Mouse (Mus musculus) midbrain, embryonic 15.5 days (tissue): ENCODE results near the gene Kif6. TPM values are rescaled to one million over a fixed set of nuclear protein-coding genes. Genes with fewer than 3 reads are reported as not detected.

Experiments used
- ATAC-seq: fragments of 200-750 bp; cut with Nextera tagmentation; replicated peaks from 2 replicates; pipeline ENCODE4 v1.8.0; 2017; ENCODE audit warnings: moderate TSS enrichment
- H3K27ac ChIP-seq: fragments of 300-500 bp; sonication (generic); 2 replicates; pipeline ENCODE4 v1.5.1; 2015; ENCODE audit warnings: mild to moderate bottlenecking, inconsistent platforms
- H3K27me3 ChIP-seq: fragments of 300-500 bp; sonication (generic); replicated peaks from 2 replicates; pipeline ENCODE4 v1.6.1; 2015; ENCODE audit warnings: inconsistent platforms
- H3K36me3 ChIP-seq: fragments of 300-500 bp; sonication (generic); replicated peaks from 2 replicates; pipeline ENCODE4 v1.6.1; 2015; ENCODE audit warnings: inconsistent platforms
- H3K4me1 ChIP-seq: fragments of 300-500 bp; sonication (generic); 2 replicates; pipeline ENCODE4 v1.6.1; 2015; ENCODE audit warnings: inconsistent platforms
- H3K4me2 ChIP-seq: fragments of 300-500 bp; sonication (generic); 2 replicates; pipeline ENCODE4 v1.6.1; 2015; ENCODE audit warnings: inconsistent platforms, mild to moderate bottlenecking, moderate library complexity
- H3K4me3 ChIP-seq: fragments of 300-500 bp; sonication (generic); 2 replicates; pipeline ENCODE4 v1.5.1; 2015; ENCODE audit warnings: mild to moderate bottlenecking, inconsistent platforms
- H3K9ac ChIP-seq: fragments of 300-500 bp; sonication (generic); 2 replicates; pipeline ENCODE4 v1.6.1; 2015; ENCODE audit warnings: mild to moderate bottlenecking, inconsistent platforms
- H3K9me3 ChIP-seq: fragments of 300-500 bp; sonication (generic); 2 replicates; pipeline ENCODE4 v1.6.1; 2016; ENCODE audit warnings: inconsistent platforms
- WGBS: fragments of 180-500 bp; shearing (Covaris S2); methylation state at CpG from one replicate; pipeline ENCODE4 v1.1.7; 2015; ENCODE audit warnings: mixed read lengths; 5-methylcytosine and 5-hydroxymethylcytosine counted together
- polyA plus RNA-seq: library from polyadenylated mRNA; unstranded; fragments of >200 nt; fragmentation: Nextera tagmentation; extraction: Ambion mirVana; gene quantifications from 2 replicates; pipeline ENCODE4 v1.2.1, GENCODE M21; 2015

The Kif6 gene
- polyA plus RNA-seq, 1 experiment from 2014 or later: 2.8 TPM

- 78% methylated on average over 5 of the region's 5 CpGs for WGBS
- H3K4me3 ChIP-seq: no peak overlapping the region
- no peak overlapping the region for H3K27ac ChIP-seq
- no peak for ATAC-seq
- H3K9ac ChIP-seq: no peak overlapping the region
- no peak overlapping the region for H3K4me2 ChIP-seq
- H3K9me3 ChIP-seq: no peaks in the 10 kb centered on the region
- H3K4me1 ChIP-seq: 0 out of 2 replicates have a peak, but pooled peaks cover 3% of the 10 kb centered on the region
- H3K36me3 ChIP-seq: no peaks in the 10 kb centered on the region
- no peaks in the 10 kb centered on the region for H3K27me3 ChIP-seq
Observed at GRCm38 (mm10) chr17:49741927-49742326, 127.0 kb downstream of the Kif6 start.

- ATAC-seq: peak; percentile 62; the same call in 1 of the 2 replicates
- WGBS: 24% methylated on average over 14 of the region's 14 CpGs
- Histone ChIP-seq H3K4me3 (no peak overlapping the region), H3K27ac (peak overlapping the region; percentile 7; the same call in 1 of the 2 replicates), H3K4me1 (0 out of 2 replicates have a peak, but pooled peaks cover 3% of the 10 kb centered on the region), H3K4me2 (no peak overlapping the region), H3K9me3 (no peaks in the 10 kb centered on the region), H3K27me3 (no peaks in the 10 kb centered on the region), H3K36me3 (no peaks in the 10 kb centered on the region), H3K9ac (no peak overlapping the region)
Observed at GRCm38 (mm10) chr17:49743580-49744463, 128.9 kb downstream of the Kif6 start.

GRCm38 (mm10) chr17:49750889-49751324, 136.0 kb downstream of the Kif6 start:
- Histone ChIP-seq H3K4me2 (no peak overlapping the region), H3K27me3 (no peaks in the 10 kb centered on the region), H3K9ac (no peak overlapping the region), H3K27ac (no peak overlapping the region), H3K4me3 (no peak overlapping the region), H3K9me3 (no peaks in the 10 kb centered on the region), H3K4me1 (no peaks in the 10 kb centered on the region), H3K36me3 (no peaks in the 10 kb centered on the region)
- ATAC-seq: no peak
- WGBS: 75% methylated on average over 6 of the region's 6 CpGs

GRCm38 (mm10) chr17:49753874-49754273, 138.9 kb downstream of the Kif6 start:
- Histone ChIP-seq H3K27ac (no peak overlapping the region), H3K27me3 (no peaks in the 10 kb centered on the region), H3K4me2 (no peak overlapping the region), H3K4me1 (no peaks in the 10 kb centered on the region), H3K9ac (no peak overlapping the region), H3K36me3 (no peaks in the 10 kb centered on the region), H3K4me3 (no peak overlapping the region), H3K9me3 (no peaks in the 10 kb centered on the region)
- no peak for ATAC-seq
- whole genome bisulfite sequencing: 95% methylated on average over 7 of the region's 7 CpGs

- no peak overlapping the region for H3K9ac ChIP-seq
- WGBS: 86% methylated on average over 19 of the region's 19 CpGs
- ATAC-seq: no peak
Observed at GRCm38 (mm10) chr17:49756862-49757261, 141.9 kb downstream of the Kif6 start.

GRCm38 (mm10) chr17:49759047-49759446, 144.1 kb downstream of the Kif6 start:
- Histone ChIP-seq H3K9ac (no peak overlapping the region), H3K4me3 (no peak overlapping the region), H3K4me2 (no peak overlapping the region), H3K4me1 (no peaks in the 10 kb centered on the region), H3K9me3 (no peaks in the 10 kb centered on the region), H3K27ac (no peak overlapping the region), H3K27me3 (no peaks in the 10 kb centered on the region), H3K36me3 (no peaks in the 10 kb centered on the region)
- ATAC-seq: no peak
- WGBS: 79% methylated on average over 4 of the region's 4 CpGs

More at GRCm38 (mm10) chr17:49756862-49757261, 141.9 kb downstream of the Kif6 start:
- Histone ChIP-seq H3K27me3 (no peaks in the 10 kb centered on the region), H3K9me3 (no peaks in the 10 kb centered on the region), H3K4me3 (no peak overlapping the region), H3K4me2 (no peak overlapping the region), H3K27ac (no peak overlapping the region), H3K4me1 (no peaks in the 10 kb centered on the region), H3K36me3 (no peaks in the 10 kb centered on the region)

GRCm38 (mm10) chr17:49761260-49761659, 146.3 kb downstream of the Kif6 start:
- H3K9ac ChIP-seq: no peak overlapping the region
- 74% methylated on average over 11 of the region's 11 CpGs for WGBS
- no peak for ATAC-seq
- no peak overlapping the region for H3K4me3 ChIP-seq
- no peaks in the 10 kb centered on the region for H3K27me3 ChIP-seq
- no peak overlapping the region for H3K27ac ChIP-seq
- no peaks in the 10 kb centered on the region for H3K36me3 ChIP-seq
- H3K9me3 ChIP-seq: no peaks in the 10 kb centered on the region
- no peak overlapping the region for H3K4me2 ChIP-seq
- no peaks in the 10 kb centered on the region for H3K4me1 ChIP-seq

GRCm38 (mm10) chr17:49761838-49762237, 146.9 kb downstream of the Kif6 start:
- ATAC-seq: no peak

GRCm38 (mm10) chr17:49764963-49765362, 150.0 kb downstream of the Kif6 start:
- no peak overlapping the region for H3K27ac ChIP-seq
- 68% methylated on average over 6 of the region's 6 CpGs for WGBS
- ATAC-seq: no peak
- H3K36me3 ChIP-seq: no peaks in the 10 kb centered on the region
- H3K4me1 ChIP-seq: peaks cover 12% of the 10 kb centered on the region
- H3K9ac ChIP-seq: no peak overlapping the region
- no peaks in the 10 kb centered on the region for H3K27me3 ChIP-seq
- no peak overlapping the region for H3K4me2 ChIP-seq
- no peaks in the 10 kb centered on the region for H3K9me3 ChIP-seq
- H3K4me3 ChIP-seq: no peak overlapping the region

More at GRCm38 (mm10) chr17:49761838-49762237, 146.9 kb downstream of the Kif6 start:
- H3K36me3 ChIP-seq: no peaks in the 10 kb centered on the region
- H3K4me3 ChIP-seq: no peak overlapping the region
- no peak overlapping the region for H3K4me2 ChIP-seq
- no peak overlapping the region for H3K9ac ChIP-seq
- H3K4me1 ChIP-seq: no peaks in the 10 kb centered on the region
- WGBS: 79% methylated on average over 8 of the region's 8 CpGs
- H3K27ac ChIP-seq: no peak overlapping the region
- no peaks in the 10 kb centered on the region for H3K27me3 ChIP-seq
- H3K9me3 ChIP-seq: no peaks in the 10 kb centered on the region

- WGBS: 24% methylated on average over 10 of the region's 10 CpGs
- Histone ChIP-seq H3K9me3 (no peaks in the 10 kb centered on the region), H3K27me3 (no peaks in the 10 kb centered on the region), H3K4me3 (no peak overlapping the region), H3K27ac (no peak overlapping the region), H3K4me1 (peaks cover 12% of the 10 kb centered on the region), H3K9ac (no peak overlapping the region), H3K4me2 (no peak overlapping the region), H3K36me3 (no peaks in the 10 kb centered on the region)
- peak; percentile 11; the same call in 1 of the 2 replicates for ATAC-seq
Observed at GRCm38 (mm10) chr17:49767717-49768370, 152.9 kb downstream of the Kif6 start.

- H3K9ac ChIP-seq: no peak overlapping the region
- ATAC-seq: no peak
- 79% methylated on average over 10 of the region's 10 CpGs for WGBS
- H3K4me3 ChIP-seq: no peak overlapping the region
- H3K27ac ChIP-seq: no peak overlapping the region
- H3K9me3 ChIP-seq: no peaks in the 10 kb centered on the region
- peaks cover 12% of the 10 kb centered on the region for H3K4me1 ChIP-seq
- no peaks in the 10 kb centered on the region for H3K36me3 ChIP-seq
- no peaks in the 10 kb centered on the region for H3K27me3 ChIP-seq
- H3K4me2 ChIP-seq: no peak overlapping the region
Observed at GRCm38 (mm10) chr17:49771703-49772315, 156.9 kb downstream of the Kif6 start.

GRCm38 (mm10) chr17:49777115-49777839, 162.3 kb downstream of the Kif6 start:
- H3K4me1 ChIP-seq: no peaks in the 10 kb centered on the region
- H3K9ac ChIP-seq: no peak overlapping the region
- WGBS: 85% methylated on average over 13 of the region's 13 CpGs
- no peaks in the 10 kb centered on the region for H3K9me3 ChIP-seq
- no peak overlapping the region for H3K4me3 ChIP-seq
- no peak for ATAC-seq
- H3K36me3 ChIP-seq: no peaks in the 10 kb centered on the region
- no peak overlapping the region for H3K27ac ChIP-seq
- H3K4me2 ChIP-seq: no peak overlapping the region
- no peaks in the 10 kb centered on the region for H3K27me3 ChIP-seq
